ENCODE assay signal across 9 mouse cellular contexts in genomic region chr7:130545401-130545800, GRCm38 (mm10). TPM values are rescaled to one million over a fixed set of nuclear protein-coding genes. Genes with fewer than 3 reads are reported as not detected.
DNase-seq lines count a peak whose midpoint lies in the region; ATAC-seq and TF ChIP-seq lines count a peak whose summit lies in the region.
"Had no signal": no experiment of that assay in that cellular context is flagged by ENCODE, and none has a peak within 500 bp of the region (broad histone marks: within the 10 kb centered on the region; RNA-seq: fewer than 3 reads in every experiment).

No protein-coding gene starts in this region.

- no peaks in the 10 kb centered on the region for H3K9me3 ChIP-seq in lung, embryonic 14.5 days (ENCODE audit: low read depth, low read length)
- no peaks in the 10 kb centered on the region for H3K9me3 ChIP-seq in forebrain, embryonic 12.5 days
- H3K9me3 ChIP-seq in limb, embryonic 12.5 days = no peaks in the 10 kb centered on the region
- no peaks in the 10 kb centered on the region for H3K9me3 ChIP-seq in neural tube, embryonic 15.5 days (replicated peaks)

- WGBS in lung, embryonic 14.5 days = 85% methylated on average over 5 of the region's 5 CpGs
- 91% methylated on average over 5 of the region's 5 CpGs for WGBS in forebrain, embryonic 12.5 days
- WGBS in limb, embryonic 12.5 days = 94% methylated on average over 5 of the region's 5 CpGs
- 92% methylated on average over 5 of the region's 5 CpGs for WGBS in neural tube, embryonic 15.5 days

- no peak for ATAC-seq in lung, embryonic 14.5 days (ENCODE audit: insufficient read depth)
- ATAC-seq in forebrain, embryonic 12.5 days (ENCODE audit: low FRiP score) = no peak
- no peak for ATAC-seq in limb, embryonic 12.5 days (ENCODE audit: insufficient number of reproducible peaks, insufficient read depth, low FRiP score, low TSS enrichment, low read depth)
- no peak for ATAC-seq in neural tube, embryonic 15.5 days (ENCODE audit: low FRiP score)
- ATAC-seq: inflammation-experienced regulatory T-cells, adult 6 months had no signal

- peaks cover 42% of the 10 kb centered on the region for H3K36me3 ChIP-seq in lung, embryonic 14.5 days (ENCODE audit: insufficient read depth)
- H3K36me3 ChIP-seq in forebrain, embryonic 12.5 days (replicated peaks) = peaks cover 41% of the 10 kb centered on the region
- peaks cover 50% of the 10 kb centered on the region for H3K36me3 ChIP-seq in limb, embryonic 12.5 days
- peaks cover 23% of the 10 kb centered on the region for H3K36me3 ChIP-seq in neural tube, embryonic 15.5 days

- H3K9ac ChIP-seq in lung, embryonic 14.5 days = peak overlapping the region; percentile 93; the same call in 1 of the 2 replicates
- H3K9ac ChIP-seq in forebrain, embryonic 12.5 days = no peak overlapping the region
- peak overlapping the region; percentile 94; the same call in 1 of the 2 replicates for H3K9ac ChIP-seq in limb, embryonic 12.5 days (replicated peaks)
- no peak overlapping the region for H3K9ac ChIP-seq in neural tube, embryonic 15.5 days (replicated peaks)

- H3K4me2 ChIP-seq in lung, embryonic 14.5 days = peak overlapping the region; percentile 82
- peak overlapping the region; percentile 83 for H3K4me2 ChIP-seq in forebrain, embryonic 12.5 days
- peak overlapping the region; percentile 75 for H3K4me2 ChIP-seq in limb, embryonic 12.5 days
- H3K4me2 ChIP-seq in neural tube, embryonic 15.5 days = peak overlapping the region; percentile 67; the same call in 1 of the 2 replicates

- no peak for TF ChIP-seq CTCF in lung, embryonic 14.5 days (IDR thresholded peaks at IDR 0.05; ENCODE audit: low read depth)

- no peaks in the 10 kb centered on the region for H3K4me1 ChIP-seq in lung, embryonic 14.5 days (ENCODE audit: insufficient read depth)
- peaks cover 18% of the 10 kb centered on the region for H3K4me1 ChIP-seq in forebrain, embryonic 12.5 days
- peaks cover 15% of the 10 kb centered on the region for H3K4me1 ChIP-seq in limb, embryonic 12.5 days (replicated peaks)
- H3K4me1 ChIP-seq in neural tube, embryonic 15.5 days = peaks cover 20% of the 10 kb centered on the region

- no peak overlapping the region for H3K27ac ChIP-seq in lung, embryonic 14.5 days (ENCODE audit: low read depth)
- H3K27ac ChIP-seq in forebrain, embryonic 12.5 days = no peak overlapping the region
- no peak overlapping the region for H3K27ac ChIP-seq in limb, embryonic 12.5 days
- H3K27ac ChIP-seq in neural tube, embryonic 15.5 days (replicated peaks) = no peak overlapping the region

- DNase-seq in lung, embryonic 14.5 days = no peak
- DNase-seq in lung, postnatal 36 days = no peak
- DNase-seq in gastrocnemius, postnatal 10 days = no peak
- no peak for DNase-seq in natural killer cell, adult 2 months (ENCODE audit: low spot score in 2 of 2)
- DNase-seq: thymus, adult 2 months had no signal

- no peaks in the 10 kb centered on the region for H3K27me3 ChIP-seq in lung, embryonic 14.5 days (ENCODE audit: insufficient read depth, low read length)
- H3K27me3 ChIP-seq in forebrain, embryonic 12.5 days = no peaks in the 10 kb centered on the region
- no peaks in the 10 kb centered on the region for H3K27me3 ChIP-seq in limb, embryonic 12.5 days
- H3K27me3 ChIP-seq in neural tube, embryonic 15.5 days (replicated peaks) = no peaks in the 10 kb centered on the region

- peak overlapping the region; percentile 84 for H3K4me3 ChIP-seq in lung, embryonic 14.5 days (ENCODE audit: low read depth, low read length)
- peak overlapping the region; percentile 89; the same call in 1 of the 2 replicates for H3K4me3 ChIP-seq in forebrain, embryonic 12.5 days (replicated peaks)
- peak overlapping the region; percentile 87 for H3K4me3 ChIP-seq in limb, embryonic 12.5 days (replicated peaks)
- H3K4me3 ChIP-seq in neural tube, embryonic 15.5 days (replicated peaks) = no peak overlapping the region

RNA-seq across cellular contexts. Expression of gene Ate1, which starts 25.2 kb away (rescaled TPM):
- polyA plus RNA-seq in lung, embryonic 14.5 days (2014; fragmentation: Nextera tagmentation; extraction: Ambion mirVana) = 70.6 and 72.9 TPM in 2 replicates
- 66.9 and 67.2 TPM in 2 replicates for polyA plus RNA-seq in forebrain, embryonic 12.5 days (2016; fragmentation: Nextera tagmentation; extraction: Ambion mirVana)
- polyA plus RNA-seq in limb, embryonic 12.5 days (2016; fragmentation: Nextera tagmentation; extraction: Ambion mirVana) = 44.4 and 50.6 TPM in 2 replicates
- polyA plus RNA-seq in neural tube, embryonic 15.5 days (2015; fragmentation: Nextera tagmentation; extraction: Ambion mirVana) = 103 and 111 TPM in 2 replicates
- total RNA-seq in gastrocnemius, postnatal 10 days (2021) = 10 to 100 TPM; 27.2 to 31.6 TPM

RNA-seq across cellular contexts. Expression of gene Nsmce4a, which starts 27.5 kb away (rescaled TPM):
- 185 and 192 TPM in 2 replicates for polyA plus RNA-seq in lung, embryonic 14.5 days (2014; fragmentation: Nextera tagmentation; extraction: Ambion mirVana)
- polyA plus RNA-seq in forebrain, embryonic 12.5 days (2016; fragmentation: Nextera tagmentation; extraction: Ambion mirVana) = 172 and 182 TPM in 2 replicates
- 200 and 213 TPM in 2 replicates for polyA plus RNA-seq in limb, embryonic 12.5 days (2016; fragmentation: Nextera tagmentation; extraction: Ambion mirVana)
- polyA plus RNA-seq in neural tube, embryonic 15.5 days (2015; fragmentation: Nextera tagmentation; extraction: Ambion mirVana) = 74.8 and 96.9 TPM in 2 replicates
- 10 to 100 TPM; 36.7 to 39.1 TPM for total RNA-seq in gastrocnemius, postnatal 10 days (2021)

RNA-seq across cellular contexts. Expression of gene Tacc2, which starts 31.8 kb away (rescaled TPM):
- 32.6 and 33.8 TPM in 2 replicates for polyA plus RNA-seq in lung, embryonic 14.5 days (2014; fragmentation: Nextera tagmentation; extraction: Ambion mirVana)
- polyA plus RNA-seq in forebrain, embryonic 12.5 days (2016; fragmentation: Nextera tagmentation; extraction: Ambion mirVana) = 54.8 and 57.3 TPM in 2 replicates
- 34.8 and 41.3 TPM in 2 replicates for polyA plus RNA-seq in limb, embryonic 12.5 days (2016; fragmentation: Nextera tagmentation; extraction: Ambion mirVana)
- polyA plus RNA-seq in neural tube, embryonic 15.5 days (2015; fragmentation: Nextera tagmentation; extraction: Ambion mirVana) = 53.9 and 58.9 TPM in 2 replicates
- 100 to 1,000 TPM; 187 to 199 TPM for total RNA-seq in gastrocnemius, postnatal 10 days (2021)

Comparison
In these comparisons a context has a peak if more than half of its experiments do, and no peak if none do; other contexts are left out.
1. H3K9ac ChIP-seq: peak in lung, embryonic 14.5 days (single experiment) and limb, embryonic 12.5 days (single experiment); none in forebrain, embryonic 12.5 days (single experiment) and neural tube, embryonic 15.5 days (single experiment).
2. Peak in every context shown above with its lines, with median percentiles within 50 percentile points of each other: H3K4me2 ChIP-seq.